ENCODE assay signal across 8 mouse cellular contexts in the genomic region with DNA sequence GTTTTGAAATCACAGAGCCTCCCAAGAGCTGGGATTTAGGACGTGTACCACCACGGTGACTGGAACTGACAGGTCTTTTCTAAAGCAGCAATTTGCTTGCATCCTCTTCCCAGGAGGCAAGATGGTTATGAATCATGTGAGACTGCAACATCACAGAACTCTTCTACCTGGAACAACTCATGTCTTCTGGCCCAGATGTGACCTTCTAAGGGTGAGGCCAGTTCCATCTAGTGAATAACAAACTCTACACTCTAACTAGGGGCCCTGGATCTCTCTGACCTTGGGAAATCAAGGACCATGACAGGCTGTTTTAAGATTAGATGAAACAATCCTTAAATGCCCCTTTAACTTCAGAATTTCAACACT. TPM values are rescaled to one million over a fixed set of nuclear protein-coding genes. Genes with fewer than 3 reads are reported as not detected.
DNase-seq lines count a peak whose midpoint lies in the region; ATAC-seq lines count a peak whose summit lies in the region.

No protein-coding gene starts in this region.

- H3K27ac ChIP-seq in forebrain, embryonic 10.5 days = no peak overlapping the region
- no peak overlapping the region for H3K27ac ChIP-seq in forebrain, embryonic 11.5 days (ENCODE audit: low read depth, low read length)
- H3K27ac ChIP-seq in embryonic facial prominence, embryonic 12.5 days = no peak overlapping the region
- H3K27ac ChIP-seq in intestine, embryonic 16.5 days (ENCODE audit: low read length) = no peak overlapping the region
- H3K27ac ChIP-seq in midbrain, embryonic 14.5 days (replicated peaks; ENCODE audit: low read depth, low read length) = no peak overlapping the region

- 87% methylated on average over 2 of the region's 2 CpGs for WGBS in forebrain, embryonic 10.5 days
- WGBS in forebrain, embryonic 11.5 days = 76% methylated on average over 2 of the region's 2 CpGs
- WGBS in embryonic facial prominence, embryonic 12.5 days = 75% methylated on average over 2 of the region's 2 CpGs
- WGBS in intestine, embryonic 16.5 days = 74% methylated on average over 2 of the region's 2 CpGs
- 38% methylated on average over 2 of the region's 2 CpGs for WGBS in midbrain, embryonic 14.5 days

- peak overlapping the region; percentile 83; the same call in 1 of the 2 replicates for H3K4me3 ChIP-seq in forebrain, embryonic 10.5 days
- no peak overlapping the region for H3K4me3 ChIP-seq in forebrain, embryonic 11.5 days (ENCODE audit: low read depth, low read length)
- H3K4me3 ChIP-seq in embryonic facial prominence, embryonic 12.5 days = no peak overlapping the region
- no peak overlapping the region for H3K4me3 ChIP-seq in intestine, embryonic 16.5 days (ENCODE audit: low read length)
- H3K4me3 ChIP-seq in midbrain, embryonic 14.5 days (replicated peaks; ENCODE audit: low read depth, low read length) = peak overlapping the region; percentile 67; the same call in 1 of the 2 replicates

- no peak for DNase-seq in forebrain, embryonic 10.5 days (ENCODE audit: extremely low spot score, low spot score)
- DNase-seq in forebrain, embryonic 11.5 days (ENCODE audit: low spot score) = no peak
- DNase-seq in midbrain, embryonic 14.5 days = no peak
- DNase-seq in adrenal gland, postnatal 36 days = no peak
- no peak for DNase-seq in embryo, embryonic 11 days
- DNase-seq in adrenal gland, postnatal 4 days (ENCODE audit: low spot score in 2 of 2) = no peak

- no peak overlapping the region for H3K9ac ChIP-seq in forebrain, embryonic 11.5 days (ENCODE audit: low read length)
- no peak overlapping the region for H3K9ac ChIP-seq in embryonic facial prominence, embryonic 12.5 days
- H3K9ac ChIP-seq in intestine, embryonic 16.5 days (ENCODE audit: low read depth, low read length) = 0 out of 2 replicates have a peak overlapping the region, but pooled peaks have one; percentile 20
- H3K9ac ChIP-seq in midbrain, embryonic 14.5 days (replicated peaks; ENCODE audit: low read length) = peak overlapping the region; percentile 13

- H3K27me3 ChIP-seq in forebrain, embryonic 10.5 days (ENCODE audit: poor library complexity, severe bottlenecking) = no peaks in the 10 kb centered on the region
- H3K27me3 ChIP-seq in forebrain, embryonic 11.5 days (ENCODE audit: control insufficient read depth, insufficient read depth, low read length) = no peaks in the 10 kb centered on the region
- no peaks in the 10 kb centered on the region for H3K27me3 ChIP-seq in embryonic facial prominence, embryonic 12.5 days
- H3K27me3 ChIP-seq in intestine, embryonic 16.5 days (replicated peaks; ENCODE audit: control insufficient read depth, insufficient read depth, low read length) = no peaks in the 10 kb centered on the region
- no peaks in the 10 kb centered on the region for H3K27me3 ChIP-seq in midbrain, embryonic 14.5 days (ENCODE audit: control insufficient read depth, insufficient read depth, low read length)

- peaks cover 21% of the 10 kb centered on the region for H3K36me3 ChIP-seq in forebrain, embryonic 10.5 days (replicated peaks)
- H3K36me3 ChIP-seq in forebrain, embryonic 11.5 days (ENCODE audit: control insufficient read depth, insufficient read depth, low read length) = no peaks in the 10 kb centered on the region
- peaks cover 8% of the 10 kb centered on the region for H3K36me3 ChIP-seq in embryonic facial prominence, embryonic 12.5 days
- H3K36me3 ChIP-seq in intestine, embryonic 16.5 days (ENCODE audit: control insufficient read depth, insufficient read depth, low read length) = peaks cover 3% of the 10 kb centered on the region; the same call in 1 of the 2 replicates
- H3K36me3 ChIP-seq in midbrain, embryonic 14.5 days (ENCODE audit: control insufficient read depth, insufficient read depth, low read length) = peaks cover 15% of the 10 kb centered on the region

- H3K4me1 ChIP-seq in forebrain, embryonic 10.5 days = peaks cover 30% of the 10 kb centered on the region
- peaks cover 3% of the 10 kb centered on the region for H3K4me1 ChIP-seq in forebrain, embryonic 11.5 days (replicated peaks; ENCODE audit: control insufficient read depth, insufficient read depth, low read length)
- H3K4me1 ChIP-seq in embryonic facial prominence, embryonic 12.5 days = peaks cover 12% of the 10 kb centered on the region
- peaks cover 19% of the 10 kb centered on the region for H3K4me1 ChIP-seq in intestine, embryonic 16.5 days (ENCODE audit: control insufficient read depth, insufficient read depth, low read length)
- peaks cover 13% of the 10 kb centered on the region for H3K4me1 ChIP-seq in midbrain, embryonic 14.5 days (ENCODE audit: control insufficient read depth, insufficient read depth, low read length)

- no peak overlapping the region for H3K4me2 ChIP-seq in forebrain, embryonic 11.5 days (ENCODE audit: low read depth, low read length, severe bottlenecking)
- peak overlapping the region; percentile 74; the same call in 1 of the 2 replicates for H3K4me2 ChIP-seq in embryonic facial prominence, embryonic 12.5 days (replicated peaks)
- peak overlapping the region; percentile 9; the same call in 1 of the 2 replicates for H3K4me2 ChIP-seq in intestine, embryonic 16.5 days (ENCODE audit: low read depth, low read length)
- H3K4me2 ChIP-seq in midbrain, embryonic 14.5 days (ENCODE audit: low read length) = peak overlapping the region; percentile 78

- H3K9me3 ChIP-seq in forebrain, embryonic 10.5 days = no peaks in the 10 kb centered on the region
- no peaks in the 10 kb centered on the region for H3K9me3 ChIP-seq in forebrain, embryonic 11.5 days (ENCODE audit: control insufficient read depth, low read length)
- no peaks in the 10 kb centered on the region for H3K9me3 ChIP-seq in embryonic facial prominence, embryonic 12.5 days
- H3K9me3 ChIP-seq in intestine, embryonic 16.5 days (ENCODE audit: control insufficient read depth, low read length) = no peaks in the 10 kb centered on the region
- no peaks in the 10 kb centered on the region for H3K9me3 ChIP-seq in midbrain, embryonic 14.5 days (ENCODE audit: control insufficient read depth, low read length)

- ATAC-seq in forebrain, embryonic 11.5 days (replicated peaks; ENCODE audit: low FRiP score) = no peak
- ATAC-seq in embryonic facial prominence, embryonic 12.5 days (ENCODE audit: insufficient number of reproducible peaks, insufficient read depth, low FRiP score, low TSS enrichment) = no peak
- no peak for ATAC-seq in intestine, embryonic 16.5 days
- ATAC-seq in midbrain, embryonic 14.5 days (ENCODE audit: low FRiP score, low TSS enrichment) = no peak

RNA-seq across cellular contexts. Expression of a gene that starts 1.9 kb away (rescaled TPM):
- 11.4 and 11.9 TPM in 2 replicates for polyA plus RNA-seq in forebrain, embryonic 10.5 days (2016; fragmentation: Nextera tagmentation; extraction: Ambion mirVana)
- polyA plus RNA-seq in forebrain, embryonic 11.5 days (2014; fragmentation: Nextera tagmentation; extraction: Ambion mirVana) = 11.9 and 12.3 TPM in 2 replicates
- 12.9 and 13.5 TPM in 2 replicates for polyA plus RNA-seq in embryonic facial prominence, embryonic 12.5 days (2016; fragmentation: Nextera tagmentation; extraction: Ambion mirVana)
- 4.4 and 5.7 TPM in 2 replicates for polyA plus RNA-seq in intestine, embryonic 16.5 days (2015; fragmentation: Nextera tagmentation; extraction: Ambion mirVana)
- polyA plus RNA-seq in midbrain, embryonic 14.5 days (2014; fragmentation: Nextera tagmentation; extraction: Ambion mirVana) = 7.2 and 12.4 TPM in 2 replicates
- total RNA-seq in adrenal gland, postnatal 36 days (2021) = 10 to 100 TPM; 15.6 to 18.6 TPM
- 10 to 100 TPM; 11.9 to 12.0 TPM for total RNA-seq in adrenal gland, postnatal 4 days (2021)

RNA-seq across cellular contexts. Expression of a gene that starts 2.1 kb away (rescaled TPM):
- 428 and 437 TPM in 2 replicates for polyA plus RNA-seq in forebrain, embryonic 10.5 days (2016; fragmentation: Nextera tagmentation; extraction: Ambion mirVana)
- 397 and 401 TPM in 2 replicates for polyA plus RNA-seq in forebrain, embryonic 11.5 days (2014; fragmentation: Nextera tagmentation; extraction: Ambion mirVana)
- polyA plus RNA-seq in embryonic facial prominence, embryonic 12.5 days (2016; fragmentation: Nextera tagmentation; extraction: Ambion mirVana) = 371 and 388 TPM in 2 replicates
- polyA plus RNA-seq in intestine, embryonic 16.5 days (2015; fragmentation: Nextera tagmentation; extraction: Ambion mirVana) = 709 and 759 TPM in 2 replicates
- polyA plus RNA-seq in midbrain, embryonic 14.5 days (2014; fragmentation: Nextera tagmentation; extraction: Ambion mirVana) = 551 and 578 TPM in 2 replicates
- 100 to 1,000 TPM; 515 to 607 TPM for total RNA-seq in adrenal gland, postnatal 36 days (2021)
- total RNA-seq in adrenal gland, postnatal 4 days (2021) = 100 to 1,000 TPM; 431 to 447 TPM

Comparison
In these comparisons a context has a peak if more than half of its experiments do, and no peak if none do; other contexts are left out.
1. H3K4me3 ChIP-seq: peak in forebrain, embryonic 10.5 days (single experiment) and midbrain, embryonic 14.5 days (single experiment); none in forebrain, embryonic 11.5 days (single experiment), embryonic facial prominence, embryonic 12.5 days (single experiment) and intestine, embryonic 16.5 days (single experiment).
2. H3K9ac ChIP-seq: peak in intestine, embryonic 16.5 days (single experiment) and midbrain, embryonic 14.5 days (single experiment); none in forebrain, embryonic 11.5 days (single experiment) and embryonic facial prominence, embryonic 12.5 days (single experiment).